Mouse (Mus musculus) bone marrow macrophage, adult 2 months (primary cell): ENCODE results near the gene Ctsa. TPM values are rescaled to one million over a fixed set of nuclear protein-coding genes. Genes with fewer than 3 reads are reported as not detected.

Experiments
- H3K27ac ChIP-seq: 2 replicates; pipeline ENCODE4 v1.5.1; 2012; ENCODE audit warnings: low read depth, low read length; ENCODE audit not compliant: insufficient read depth
- H3K4me1 ChIP-seq: 2 replicates; pipeline ENCODE4 v1.6.1; 2012; ENCODE audit warnings: low read length; ENCODE audit not compliant: control insufficient read depth, insufficient read depth
- H3K4me3 ChIP-seq: 2 replicates; pipeline ENCODE4 v1.5.1; 2012; ENCODE audit warnings: mild to moderate bottlenecking, low read length, moderate library complexity; ENCODE audit not compliant: insufficient read depth
- CTCF ChIP-seq: IDR thresholded peaks from 2 replicates; pipeline ENCODE4 v1.5.1; 2012; ENCODE audit warnings: low read depth, mild to moderate bottlenecking, low read length, moderate library complexity
- POLR2A ChIP-seq: IDR thresholded peaks from 2 replicates; pipeline ENCODE4 v1.6.1; 2012; ENCODE audit warnings: mild to moderate bottlenecking, low read depth, low read length, borderline replicate concordance
- polyA plus RNA-seq: library from polyadenylated mRNA; stranded (reverse); fragments of >200 nt; gene quantifications from 2 replicates; pipeline ENCODE4 v1.2.4, GENCODE M21; 2012; ENCODE audit not compliant: missing spikeins, insufficient read depth, insufficient read length

The Ctsa gene
- polyA plus RNA-seq, 1 experiment, result 760 TPM

DNA sequence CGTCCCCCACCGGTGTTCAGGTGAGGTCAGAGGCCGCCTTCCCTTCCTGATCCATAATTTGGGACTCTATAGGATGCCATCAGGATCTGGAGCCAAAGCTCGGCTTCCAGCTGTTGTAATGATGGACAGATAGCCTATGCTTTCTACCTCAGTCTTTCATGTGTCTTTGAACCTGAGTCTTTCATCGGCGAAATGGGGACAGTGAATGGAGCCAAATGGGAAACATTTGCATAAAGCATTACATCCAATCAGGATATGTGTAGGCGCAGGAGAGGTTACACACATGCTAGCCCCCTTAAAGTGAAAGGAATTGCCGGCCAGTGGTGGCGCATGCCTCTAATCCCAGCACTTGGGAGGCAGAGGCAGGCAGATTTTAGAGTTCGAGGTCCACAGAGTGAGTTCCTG, 9.5 kb upstream of the Ctsa start:
- Histone ChIP-seq H3K27ac (peak overlapping the region; percentile 19), H3K4me3 (peak overlapping the region; percentile 67)
- TF ChIP-seq POLR2A (no peak), CTCF (no peak)

DNA sequence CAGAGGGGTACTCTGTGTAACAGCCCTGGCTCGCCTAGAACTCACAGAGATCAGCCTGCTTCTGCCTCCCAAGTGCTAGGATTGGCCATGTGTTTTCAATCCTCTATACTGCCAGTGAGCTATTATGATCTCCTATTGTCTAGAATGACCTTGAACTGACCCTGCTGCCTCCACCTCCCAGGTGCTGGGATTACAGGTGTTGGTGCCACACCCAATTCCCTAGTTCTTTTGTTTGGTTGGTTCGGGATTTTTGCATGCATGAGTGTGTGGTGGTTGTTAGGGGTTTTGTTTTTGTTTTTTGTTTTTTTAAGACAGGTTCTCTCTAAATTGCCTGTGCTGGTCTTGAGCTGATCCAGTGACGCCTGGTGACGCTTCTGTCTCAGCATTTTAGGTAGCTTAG, 8.7 kb upstream of the Ctsa start:
- H3K4me3 ChIP-seq, result peak overlapping the region; percentile 9; the same call in 1 of the 2 replicates
- H3K4me1 ChIP-seq, result peaks cover 7% of the 10 kb centered on the region; the same call in 1 of the 2 replicates
- no peak overlapping the region for H3K27ac ChIP-seq
- TF ChIP-seq POLR2A (no peak), CTCF (no peak)

More for the DNA sequence above, 9.5 kb upstream of the Ctsa start:
- H3K4me1 ChIP-seq, result peaks cover 7% of the 10 kb centered on the region; the same call in 1 of the 2 replicates

DNA sequence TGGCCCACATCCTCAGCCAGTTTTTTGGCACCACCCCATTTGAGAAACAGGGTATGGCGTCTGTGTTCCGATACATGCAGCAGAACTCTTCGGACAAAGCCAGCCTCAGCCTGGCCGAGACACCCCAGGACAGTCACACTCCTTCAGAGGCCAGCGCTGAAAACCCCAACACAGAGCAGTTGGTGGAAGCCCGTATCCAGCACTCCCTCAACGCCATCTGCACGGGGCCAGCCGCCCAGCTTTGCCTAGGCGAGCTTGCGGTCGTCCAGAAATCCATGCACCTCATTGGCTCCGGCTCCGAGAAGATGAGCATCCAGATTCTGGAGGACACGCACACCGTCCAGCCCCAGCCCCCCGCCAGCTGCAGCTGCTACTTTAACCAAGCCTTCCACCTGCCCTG, 7.2 kb upstream of the Ctsa start:
- peaks cover 7% of the 10 kb centered on the region; the same call in 1 of the 2 replicates for H3K4me1 ChIP-seq
- no peak overlapping the region for H3K4me3 ChIP-seq
- no peak overlapping the region for H3K27ac ChIP-seq
- TF ChIP-seq CTCF (no peak), POLR2A (no peak)

DNA sequence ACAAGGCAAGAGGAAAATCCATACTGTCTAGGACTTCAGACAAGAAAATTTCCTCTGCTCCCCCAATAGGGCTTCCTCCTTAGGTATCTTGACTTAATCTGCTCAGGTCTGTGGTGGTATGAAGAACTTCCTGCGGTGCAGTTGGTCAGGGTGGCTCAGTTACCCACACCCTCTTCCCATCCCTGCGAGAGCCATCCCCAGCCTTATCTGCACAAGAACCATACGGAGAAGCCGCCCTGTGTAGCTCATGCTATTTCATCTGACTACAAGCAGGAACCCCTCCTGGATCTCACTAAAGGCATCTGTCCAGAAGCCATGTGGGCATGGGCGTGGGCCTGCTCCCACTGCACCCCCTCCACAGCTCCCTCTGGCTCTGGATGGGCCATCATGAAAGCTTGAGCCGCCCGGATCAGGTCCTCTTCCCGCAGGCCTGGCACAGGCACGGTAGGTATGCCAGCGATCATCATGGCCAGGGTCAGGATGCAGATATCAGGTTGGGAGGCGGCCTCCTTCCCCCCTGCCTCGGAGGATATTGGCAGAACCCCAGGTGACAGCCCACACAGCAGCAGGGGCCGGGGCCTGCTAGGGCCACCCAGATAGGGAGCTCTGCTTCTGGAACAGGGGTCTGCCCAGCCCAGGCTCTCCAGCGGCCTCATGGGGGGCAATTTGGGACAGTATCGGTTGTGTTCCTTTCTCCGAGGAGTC, 5.4 kb upstream of the Ctsa start:
- Histone ChIP-seq H3K4me1 (peaks cover 10% of the 10 kb centered on the region), H3K4me3 (no peak overlapping the region), H3K27ac (no peak overlapping the region)
- TF ChIP-seq CTCF (no peak), POLR2A (no peak)

DNA sequence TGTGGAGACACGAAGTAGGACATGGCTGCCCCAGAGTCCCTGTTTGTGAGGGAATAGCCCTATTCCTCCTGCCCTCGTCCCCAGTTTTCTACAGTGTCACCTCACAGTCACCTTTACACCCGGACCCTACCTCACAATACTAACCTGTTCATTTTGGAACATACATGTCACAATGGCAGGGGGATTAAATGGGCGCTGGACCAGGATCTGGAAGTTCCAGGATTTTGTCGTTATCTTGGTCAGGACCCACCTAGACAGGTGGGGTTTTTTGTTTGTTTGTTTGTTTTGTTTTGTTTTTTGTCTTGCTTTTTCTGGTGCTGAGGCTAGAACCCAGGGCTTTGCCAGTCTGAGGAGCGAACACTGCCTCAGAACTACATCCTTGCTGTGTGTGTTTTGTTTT, 4.2 kb upstream of the Ctsa start, which contains the start of gene Spata25:
Gene Spata25, minus strand, starts transcription at position 101 of the 400 bp plus-strand sequence.
- Histone ChIP-seq H3K27ac (no peak within 1 kb of the TSS), H3K4me3 (no peak within 1 kb of the TSS), H3K4me1 (peaks cover 8% of the 10 kb centered on the region)
- no peak for TF ChIP-seq CTCF
- TF ChIP-seq POLR2A, result no peak

DNA sequence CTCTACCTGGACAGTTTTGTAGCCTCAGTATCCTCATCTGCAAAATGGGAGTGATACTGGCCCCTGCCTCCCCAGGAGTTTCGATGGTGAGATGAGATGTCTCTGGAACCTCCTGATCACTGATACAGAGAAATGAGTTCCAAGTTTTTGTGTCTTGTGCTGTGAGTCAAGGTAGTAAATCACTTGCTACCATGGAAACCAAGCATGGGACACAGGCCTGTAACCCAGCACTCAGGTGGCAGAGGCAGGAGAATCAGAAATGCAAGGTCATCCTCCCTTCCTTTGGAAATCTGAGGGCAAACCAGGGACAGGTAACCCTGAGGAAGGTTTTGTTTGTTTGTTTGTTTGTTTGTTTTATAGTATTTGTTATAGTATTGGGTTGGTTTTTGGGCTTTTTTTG, 3.6 kb upstream of the Ctsa start:
- H3K4me1 ChIP-seq, result peaks cover 8% of the 10 kb centered on the region
- TF ChIP-seq POLR2A, result no peak
- no peak for TF ChIP-seq CTCF
- no peak overlapping the region for H3K27ac ChIP-seq
- H3K4me3 ChIP-seq, result no peak overlapping the region

DNA sequence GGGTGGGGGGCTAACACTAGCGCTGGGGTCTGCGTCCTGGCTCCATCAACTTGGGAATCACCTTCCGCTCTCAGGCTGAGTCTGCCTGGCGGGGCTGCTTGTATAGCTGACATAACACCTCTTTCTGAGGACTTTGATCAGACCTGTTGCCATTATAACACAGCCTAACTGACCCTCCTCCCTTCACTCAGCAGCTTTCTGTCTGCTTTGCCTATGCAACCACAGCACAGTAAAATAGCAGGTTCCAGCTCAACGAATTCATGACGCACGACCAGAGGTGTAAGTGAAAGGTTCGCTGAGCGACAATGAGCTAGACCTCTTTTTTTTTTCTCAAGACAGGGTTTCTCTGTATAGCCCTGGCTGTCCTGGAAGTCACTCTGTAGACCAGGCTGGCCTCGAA, 1.6 kb upstream of the Ctsa start:
- TF ChIP-seq CTCF (no peak), POLR2A (no peak)
- Histone ChIP-seq H3K4me3 (no peak overlapping the region), H3K27ac (no peak overlapping the region), H3K4me1 (peaks cover 6% of the 10 kb centered on the region)

DNA sequence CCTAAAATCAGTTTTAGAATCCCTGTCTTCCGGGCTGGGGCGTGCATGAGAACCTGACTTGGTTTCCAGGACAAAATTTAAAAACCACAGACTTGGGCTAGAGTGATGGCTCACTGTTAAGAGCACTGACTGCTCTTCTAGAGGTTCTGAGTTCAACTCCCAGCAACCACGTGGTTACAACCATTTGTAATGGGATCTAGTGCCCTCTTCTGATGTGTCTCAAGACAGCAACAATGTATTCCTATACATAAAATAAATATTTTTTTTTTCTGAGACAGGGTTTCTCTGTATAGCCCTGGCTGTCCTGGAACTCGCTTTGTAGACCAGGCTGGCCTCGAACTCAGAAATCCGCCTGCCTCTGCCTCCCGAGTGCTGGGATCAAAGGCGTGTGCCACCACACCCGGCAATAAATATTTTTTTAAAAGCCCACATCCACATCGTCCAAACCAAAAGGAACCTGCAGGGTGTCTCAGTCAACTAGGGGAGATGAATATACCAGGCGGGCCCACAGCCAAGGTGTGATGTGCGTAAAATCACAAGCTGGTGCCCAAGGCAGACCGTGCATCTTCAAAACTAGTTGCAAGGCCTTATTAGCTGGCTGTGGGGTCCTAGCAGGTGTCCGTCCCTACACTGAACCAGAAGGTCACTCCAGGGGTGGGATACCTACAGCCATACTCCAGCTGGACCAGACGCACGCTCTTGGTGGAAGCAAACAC, 483 bp upstream of the Ctsa start:
- Histone ChIP-seq H3K4me3 (peak overlapping the region; percentile 90), H3K4me1 (peaks cover 9% of the 10 kb centered on the region), H3K27ac (peak overlapping the region; percentile 98)
- TF ChIP-seq POLR2A (no peak), CTCF (no peak)

DNA sequence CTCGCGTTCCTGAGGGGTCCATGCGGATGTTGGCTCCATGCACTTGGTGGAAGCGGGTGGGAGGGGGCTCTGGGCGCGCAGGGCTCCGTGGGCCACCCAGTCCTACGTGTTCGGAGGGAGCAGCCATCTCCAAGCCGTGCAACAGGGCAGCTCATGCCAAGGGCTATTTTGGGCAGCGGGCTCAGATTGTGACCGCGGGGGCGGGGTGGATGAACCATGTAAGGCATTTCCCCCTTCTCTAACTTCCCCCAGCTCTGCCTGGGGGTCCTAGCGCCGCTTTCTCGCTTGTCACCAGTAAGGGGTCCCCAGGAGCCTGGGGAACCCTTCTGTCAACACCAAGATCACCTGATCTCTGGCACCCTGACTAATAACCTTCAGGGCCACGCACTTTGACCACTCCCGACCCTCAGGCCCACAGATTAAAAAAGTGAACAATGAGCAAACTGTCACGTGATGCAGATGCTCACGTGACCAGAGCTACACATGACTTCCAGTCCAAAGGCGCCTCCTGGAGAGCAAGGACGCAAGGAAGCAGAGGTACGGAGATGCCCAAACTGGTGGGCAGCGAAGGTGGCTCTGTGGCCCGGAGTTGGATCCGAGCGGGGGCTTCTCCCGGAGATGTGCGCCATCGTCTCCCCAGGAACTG, 764 bp downstream of the Ctsa start, which contains the start of gene Neurl2:
Gene Neurl2, minus strand, starts transcription at position 143 of the 646 bp plus-strand sequence.
- Histone ChIP-seq H3K4me1 (peaks cover 9% of the 10 kb centered on the region), H3K4me3 (peak within 1 kb of the TSS; percentile 90), H3K27ac (peak within 1 kb of the TSS; percentile 98)
- TF ChIP-seq CTCF (no peak), POLR2A (peak; percentile 93)
